Mouse (Mus musculus) hindbrain, embryonic 13.5 days (tissue): ENCODE results near the gene Pfkl. TPM values are rescaled to one million over a fixed set of nuclear protein-coding genes. Genes with fewer than 3 reads are reported as not detected.

Experiments used
- ATAC-seq: fragments of 200-750 bp; cut with Nextera tagmentation; 2 replicates; pipeline ENCODE4 v1.8.0; 2017; ENCODE audit warnings: moderate TSS enrichment; ENCODE audit not compliant: low FRiP score
- H3K27ac ChIP-seq: fragments of 300-500 bp; sonication (generic); 2 replicates; pipeline ENCODE4 v1.5.1; 2015; ENCODE audit warnings: inconsistent platforms, mild to moderate bottlenecking, moderate library complexity
- H3K27me3 ChIP-seq: fragments of 300-500 bp; sonication (generic); 2 replicates; pipeline ENCODE4 v1.6.1; 2015; ENCODE audit warnings: mild to moderate bottlenecking, inconsistent platforms
- H3K36me3 ChIP-seq: fragments of 300-500 bp; sonication (generic); 2 replicates; pipeline ENCODE4 v1.6.1; 2015; ENCODE audit warnings: mild to moderate bottlenecking, inconsistent platforms
- H3K4me1 ChIP-seq: fragments of 300-500 bp; sonication (generic); replicated peaks from 2 replicates; pipeline ENCODE4 v1.6.1; 2015; ENCODE audit warnings: inconsistent platforms
- H3K4me2 ChIP-seq: fragments of 300-500 bp; sonication (generic); 2 replicates; pipeline ENCODE4 v1.6.1; 2015; ENCODE audit warnings: inconsistent platforms, mild to moderate bottlenecking, moderate library complexity
- H3K4me3 ChIP-seq: fragments of 300-500 bp; sonication (generic); 2 replicates; pipeline ENCODE4 v1.5.1; 2015; ENCODE audit warnings: mild to moderate bottlenecking, inconsistent platforms
- H3K9ac ChIP-seq: fragments of 300-500 bp; sonication (generic); 2 replicates; pipeline ENCODE4 v1.6.1; 2015; ENCODE audit warnings: mild to moderate bottlenecking, inconsistent platforms
- H3K9me3 ChIP-seq: fragments of 300-500 bp; sonication (generic); 2 replicates; pipeline ENCODE4 v1.6.1; 2016; ENCODE audit warnings: inconsistent platforms
- WGBS: fragments of 180-500 bp; shearing (Covaris S2); methylation state at CpG from one replicate; pipeline ENCODE4 v1.1.7; 2015; 5-methylcytosine and 5-hydroxymethylcytosine counted together
- polyA plus RNA-seq: library from polyadenylated mRNA; unstranded; fragments of >200 nt; fragmentation: Nextera tagmentation; extraction: Ambion mirVana; gene quantifications from 2 replicates; pipeline ENCODE4 v1.2.1, GENCODE M21; 2015

Pfkl gene
- polyA plus RNA-seq, 1 experiment from 2014 or later: 107 TPM

GRCm38 (mm10) chr10:78010335-78010734, 452 bp upstream of the Pfkl start:
- H3K27ac ChIP-seq: no peak overlapping the region
- H3K9ac ChIP-seq: no peak overlapping the region

GRCm38 (mm10) chr10:78009184-78009944, 519 bp downstream of the Pfkl start:
- H3K4me1 ChIP-seq: peaks cover 43% of the 10 kb centered on the region
- under 1% methylated on average over 58 of the region's 59 CpGs for WGBS
- peak; percentile 97 for ATAC-seq
- H3K9ac ChIP-seq: peak overlapping the region; percentile 91
- H3K4me2 ChIP-seq: peak overlapping the region; percentile 84
- H3K9me3 ChIP-seq: no peaks in the 10 kb centered on the region
- peak overlapping the region; percentile 84 for H3K4me3 ChIP-seq
- 0 out of 2 replicates have a peak, but pooled peaks cover 3% of the 10 kb centered on the region for H3K36me3 ChIP-seq
- H3K27me3 ChIP-seq: peaks cover 6% of the 10 kb centered on the region; the same call in 1 of the 2 replicates
- H3K27ac ChIP-seq: peak overlapping the region; percentile 96

More at GRCm38 (mm10) chr10:78010335-78010734, 452 bp upstream of the Pfkl start:
- peaks cover 6% of the 10 kb centered on the region; the same call in 1 of the 2 replicates for H3K27me3 ChIP-seq
- H3K4me1 ChIP-seq: peaks cover 43% of the 10 kb centered on the region
- no peaks in the 10 kb centered on the region for H3K36me3 ChIP-seq
- no peak for ATAC-seq
- H3K4me3 ChIP-seq: 0 out of 2 replicates have a peak overlapping the region, but pooled peaks have one; percentile 7
- peak overlapping the region; percentile 84; the same call in 1 of the 2 replicates for H3K4me2 ChIP-seq
- WGBS: 25% methylated on average over 10 of the region's 10 CpGs
- no peaks in the 10 kb centered on the region for H3K9me3 ChIP-seq

DNA sequence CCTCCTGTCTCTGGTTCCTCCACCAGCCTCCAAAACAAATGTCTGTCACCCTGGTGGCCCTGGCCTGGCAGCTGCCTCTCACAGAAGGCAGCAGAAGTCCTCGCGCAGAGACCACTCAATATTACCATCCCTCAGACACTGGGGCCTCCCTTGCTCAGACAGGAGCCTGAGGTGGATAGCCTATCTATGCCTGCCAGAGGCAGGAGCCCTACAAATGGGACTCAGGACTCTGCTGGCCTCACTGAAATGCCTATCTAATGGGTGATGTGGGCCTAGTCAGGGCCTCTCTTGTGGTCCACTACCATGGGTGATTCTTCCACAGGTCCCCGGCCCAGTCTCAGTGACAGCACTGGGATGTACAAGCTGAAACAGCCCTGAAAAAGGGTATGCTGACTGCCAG, 1.7 kb downstream of the Pfkl start:
- WGBS: 74% methylated on average over 3 of the region's 3 CpGs
- peaks cover 43% of the 10 kb centered on the region for H3K4me1 ChIP-seq
- peak overlapping the region; percentile 84 for H3K4me2 ChIP-seq
- peak overlapping the region; percentile 91 for H3K9ac ChIP-seq
- peak overlapping the region; percentile 96 for H3K27ac ChIP-seq
- peaks cover 3% of the 10 kb centered on the region; the same call in 1 of the 2 replicates for H3K36me3 ChIP-seq
- H3K9me3 ChIP-seq: no peaks in the 10 kb centered on the region
- peak overlapping the region; percentile 84 for H3K4me3 ChIP-seq
- ATAC-seq: no peak
- peaks cover 6% of the 10 kb centered on the region; the same call in 1 of the 2 replicates for H3K27me3 ChIP-seq

- ATAC-seq: no peak
- peak overlapping the region; percentile 84; the same call in 1 of the 2 replicates for H3K4me2 ChIP-seq
- 54% methylated on average over 7 of the region's 7 CpGs for WGBS
- H3K9me3 ChIP-seq: no peaks in the 10 kb centered on the region
- no peak overlapping the region for H3K4me3 ChIP-seq
- peaks cover 11% of the 10 kb centered on the region for H3K36me3 ChIP-seq
- peak overlapping the region; percentile 91 for H3K9ac ChIP-seq
- no peak overlapping the region for H3K27ac ChIP-seq
- peaks cover 43% of the 10 kb centered on the region for H3K4me1 ChIP-seq
- H3K27me3 ChIP-seq: peaks cover 6% of the 10 kb centered on the region; the same call in 1 of the 2 replicates
Measured at GRCm38 (mm10) chr10:78007203-78007602, 2.7 kb downstream of the Pfkl start.

DNA sequence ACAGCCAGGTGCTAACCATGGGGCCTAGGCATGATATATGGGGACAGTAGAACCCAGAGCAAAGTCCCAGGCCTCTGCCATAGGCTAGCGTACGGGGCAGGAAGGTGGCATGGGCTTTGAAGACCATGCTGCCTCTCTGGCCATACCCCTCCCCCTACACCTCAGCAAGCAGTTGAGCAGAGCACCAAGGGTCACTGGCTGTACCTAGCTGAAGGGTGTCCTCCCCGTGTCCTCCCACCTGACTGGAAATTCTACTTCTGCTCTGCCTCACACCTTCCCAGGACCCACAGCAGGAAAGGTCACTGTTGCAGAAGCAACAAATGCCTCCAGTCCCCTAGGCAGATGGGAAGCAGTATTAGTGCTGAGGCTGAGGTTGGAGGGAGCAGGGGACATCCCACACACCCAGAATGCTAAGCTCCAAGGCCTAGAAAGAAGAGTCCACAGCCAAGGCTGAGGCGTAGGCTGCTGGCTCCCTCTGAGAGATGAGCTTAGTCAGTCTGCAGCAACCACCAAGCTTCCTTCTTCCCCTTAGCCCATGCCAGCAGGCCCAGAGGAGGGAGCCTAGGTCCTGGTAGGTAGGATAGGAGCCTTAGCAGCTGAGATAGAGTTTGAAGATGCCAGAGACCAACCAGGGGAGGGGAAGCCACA, 4.0 kb downstream of the Pfkl start:
- Histone ChIP-seq H3K9me3 (no peaks in the 10 kb centered on the region), H3K27ac (no peak overlapping the region), H3K27me3 (peaks cover 5% of the 10 kb centered on the region; the same call in 1 of the 2 replicates), H3K4me3 (no peak overlapping the region), H3K4me2 (no peak overlapping the region), H3K9ac (peak overlapping the region; percentile 49; the same call in 1 of the 2 replicates), H3K36me3 (peaks cover 23% of the 10 kb centered on the region), H3K4me1 (peaks cover 43% of the 10 kb centered on the region)
- 92% methylated on average over 4 of the region's 4 CpGs for WGBS
- ATAC-seq: no peak

DNA sequence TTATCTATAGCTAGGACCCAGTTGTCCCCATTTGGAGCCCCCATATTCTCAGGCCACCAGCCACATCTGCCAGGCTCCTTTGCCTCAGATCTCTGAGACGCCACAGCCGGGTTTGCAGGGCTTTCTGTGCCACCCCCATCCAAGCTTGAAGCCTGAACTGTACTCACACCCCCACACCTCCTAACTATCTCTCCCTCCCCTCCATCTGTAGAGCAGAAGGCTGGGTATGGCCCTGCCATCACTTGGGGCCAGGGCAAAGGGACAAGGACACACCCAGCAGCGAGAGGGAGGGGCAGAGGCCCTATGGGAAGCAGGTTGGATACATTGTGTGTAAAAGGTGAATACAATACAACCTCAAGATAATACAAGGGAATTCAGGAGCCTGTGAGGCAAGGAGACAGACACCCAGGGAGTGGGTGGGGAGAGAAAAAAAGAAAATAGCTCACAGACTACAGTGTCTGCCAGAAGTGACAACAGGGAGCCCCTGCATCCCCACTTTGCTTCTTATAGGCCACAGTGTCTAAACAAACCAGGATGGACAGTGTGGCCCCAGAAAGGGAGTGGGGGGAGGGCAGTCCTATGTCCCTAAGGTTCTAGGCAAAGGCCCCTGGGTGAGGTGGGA, 5.3 kb downstream of the Pfkl start:
- Histone ChIP-seq H3K9ac (no peak overlapping the region), H3K4me1 (peaks cover 37% of the 10 kb centered on the region), H3K27ac (no peak overlapping the region), H3K27me3 (no peaks in the 10 kb centered on the region), H3K4me3 (no peak overlapping the region), H3K36me3 (peaks cover 36% of the 10 kb centered on the region), H3K4me2 (no peak overlapping the region), H3K9me3 (no peaks in the 10 kb centered on the region)
- no peak for ATAC-seq
- 96% methylated on average over 3 of the region's 3 CpGs for WGBS

DNA sequence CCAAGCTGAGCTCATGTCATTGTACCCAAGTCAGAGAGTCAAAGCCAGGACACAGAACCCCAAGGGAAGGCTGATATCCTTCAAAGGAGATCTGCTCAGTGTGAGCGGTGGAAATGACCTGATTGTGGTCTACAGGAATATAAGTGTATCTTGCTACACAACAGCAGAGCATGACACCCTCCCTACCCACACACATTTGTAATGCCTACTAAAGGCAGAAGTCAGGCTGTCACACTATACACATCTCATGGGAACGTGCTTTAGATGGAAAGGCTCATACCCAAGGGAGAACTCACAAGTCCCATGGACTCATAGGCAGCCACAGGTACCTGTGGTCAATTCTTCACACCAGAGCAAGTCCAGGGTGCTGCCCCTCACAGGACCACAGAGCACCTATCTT, 7.6 kb downstream of the Pfkl start:
- H3K27me3 ChIP-seq: no peaks in the 10 kb centered on the region
- WGBS: 92% methylated on average over 2 of the region's 2 CpGs
- H3K4me1 ChIP-seq: peaks cover 20% of the 10 kb centered on the region
- no peak for ATAC-seq
- H3K4me2 ChIP-seq: no peak overlapping the region
- peaks cover 59% of the 10 kb centered on the region for H3K36me3 ChIP-seq
- H3K27ac ChIP-seq: no peak overlapping the region
- H3K9ac ChIP-seq: no peak overlapping the region
- no peak overlapping the region for H3K4me3 ChIP-seq
- H3K9me3 ChIP-seq: no peaks in the 10 kb centered on the region

GRCm38 (mm10) chr10:78001796-78002195, 8.1 kb downstream of the Pfkl start:
- Histone ChIP-seq H3K27ac (no peak overlapping the region), H3K4me3 (no peak overlapping the region), H3K36me3 (peaks cover 64% of the 10 kb centered on the region), H3K27me3 (no peaks in the 10 kb centered on the region), H3K9ac (no peak overlapping the region), H3K9me3 (no peaks in the 10 kb centered on the region), H3K4me1 (peaks cover 14% of the 10 kb centered on the region), H3K4me2 (no peak overlapping the region)
- ATAC-seq: no peak
- 95% methylated on average over 11 of the region's 11 CpGs for WGBS

DNA sequence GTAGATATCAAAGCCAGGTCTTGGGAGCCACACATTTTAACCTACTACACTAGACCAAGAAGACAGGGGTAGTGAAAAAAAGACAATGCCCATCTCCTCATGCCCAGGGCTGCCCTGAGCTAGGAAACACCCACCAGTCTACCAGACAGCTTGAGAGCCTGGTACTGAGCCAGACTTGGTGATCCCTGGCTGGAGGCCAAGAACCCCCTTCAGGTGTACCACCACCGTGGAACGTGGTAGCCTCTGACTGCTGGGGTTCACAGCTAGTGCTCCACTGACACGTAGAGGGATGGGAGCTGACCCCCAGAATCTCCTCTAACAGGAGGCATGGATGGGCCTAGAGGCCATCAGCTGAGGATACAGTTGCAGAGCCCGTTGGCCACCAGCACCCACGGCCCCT, 9.7 kb downstream of the Pfkl start:
- Histone ChIP-seq H3K4me3 (no peak overlapping the region), H3K27me3 (no peaks in the 10 kb centered on the region), H3K4me1 (no peaks in the 10 kb centered on the region), H3K9ac (no peak overlapping the region), H3K36me3 (peaks cover 80% of the 10 kb centered on the region), H3K4me2 (no peak overlapping the region), H3K9me3 (no peaks in the 10 kb centered on the region), H3K27ac (no peak overlapping the region)
- 99% methylated on average over 5 of the region's 5 CpGs for WGBS
- ATAC-seq: no peak

DNA sequence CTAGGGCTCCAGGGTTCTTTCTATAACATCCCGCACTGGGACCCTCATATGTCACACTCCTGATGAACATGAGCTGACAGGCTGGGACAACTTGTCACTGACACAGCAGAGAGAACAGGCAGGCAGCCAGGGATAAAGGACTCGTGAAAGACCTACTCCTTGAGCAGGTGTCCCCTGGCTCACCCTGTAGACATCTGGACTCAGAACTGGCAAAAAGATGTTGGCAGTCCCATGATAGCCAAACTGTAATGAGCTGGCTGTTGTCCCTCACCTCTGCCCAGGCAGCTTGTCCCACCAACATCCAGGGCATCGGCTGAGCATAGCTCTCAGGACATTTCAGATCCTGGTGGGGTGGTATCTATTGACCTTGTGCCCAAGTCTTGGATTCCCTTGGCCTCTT, 14.2 kb downstream of the Pfkl start:
- 91% methylated on average over 3 of the region's 3 CpGs for WGBS
- Histone ChIP-seq H3K27me3 (no peaks in the 10 kb centered on the region), H3K4me3 (no peak overlapping the region), H3K9me3 (no peaks in the 10 kb centered on the region), H3K36me3 (peaks cover 97% of the 10 kb centered on the region), H3K27ac (no peak overlapping the region), H3K4me1 (no peaks in the 10 kb centered on the region), H3K9ac (no peak overlapping the region), H3K4me2 (no peak overlapping the region)
- no peak for ATAC-seq

GRCm38 (mm10) chr10:77985775-77986174, 24.1 kb downstream of the Pfkl start:
- Histone ChIP-seq H3K4me3 (no peak overlapping the region), H3K4me2 (no peak overlapping the region), H3K27me3 (no peaks in the 10 kb centered on the region), H3K9me3 (no peaks in the 10 kb centered on the region), H3K9ac (no peak overlapping the region), H3K36me3 (peaks cover 74% of the 10 kb centered on the region), H3K4me1 (no peaks in the 10 kb centered on the region), H3K27ac (no peak overlapping the region)
- ATAC-seq: no peak
- WGBS: 80% methylated on average over 5 of the region's 5 CpGs

GRCm38 (mm10) chr10:77984660-77985059, 25.2 kb downstream of the Pfkl start:
- 0% methylated on average over 4 of the region's 4 CpGs for WGBS
- Histone ChIP-seq H3K36me3 (peaks cover 73% of the 10 kb centered on the region), H3K4me2 (no peak overlapping the region), H3K27ac (no peak overlapping the region), H3K9me3 (no peaks in the 10 kb centered on the region), H3K27me3 (no peaks in the 10 kb centered on the region), H3K4me1 (peaks cover 6% of the 10 kb centered on the region; the same call in 1 of the 2 replicates), H3K4me3 (no peak overlapping the region), H3K9ac (no peak overlapping the region)
- ATAC-seq: peak; percentile 49
